Mouse (Mus musculus) brown adipose tissue, adult 24 weeks (tissue): Measurements from ENCODE around the gene Hmcn2. TPM values are rescaled to one million over a fixed set of nuclear protein-coding genes. Genes with fewer than 3 reads are reported as not detected.

Source experiments
- polyA plus RNA-seq: library from polyadenylated mRNA; stranded (reverse); fragments of >200 nt; gene quantifications from 2 replicates; pipeline ENCODE4 v1.2.4, GENCODE M21; 2012; ENCODE audit not compliant: missing spikeins, insufficient read depth, insufficient read length

The Hmcn2 gene
- polyA plus RNA-seq, 1 experiment: 5.4 TPM

Other genes starting within 250 kb of the Hmcn2 start
- 25.7 and 38.1 TPM in 2 replicates for gene Fnbp1, start 172.4 kb upstream of the Hmcn2 start, polyA plus RNA-seq
- 11.9 and 24.7 TPM in 2 replicates for gene Gpr107, start 162.1 kb upstream of the Hmcn2 start, polyA plus RNA-seq
- 0.25 and 0.67 TPM in 2 replicates for gene Ncs1, start 68.6 kb upstream of the Hmcn2 start, polyA plus RNA-seq
- gene Ass1, start 155.8 kb downstream of the Hmcn2 start, polyA plus RNA-seq: 2.5 and 5.3 TPM in 2 replicates